Mouse (Mus musculus): ENCODE measurements around the gene Drap1. TPM values are rescaled to one million over a fixed set of nuclear protein-coding genes. Genes with fewer than 3 reads are reported as not detected.

Gene Drap1
- polyA plus RNA-seq (2014; fragmentation: Illumina TruSeq; extraction: RNeasy Lipid Tissue Mini Kit (QIAGEN cat#74804); ENCODE audit: low read depth, low replicate concordance), result 20.5 TPM

DNA sequence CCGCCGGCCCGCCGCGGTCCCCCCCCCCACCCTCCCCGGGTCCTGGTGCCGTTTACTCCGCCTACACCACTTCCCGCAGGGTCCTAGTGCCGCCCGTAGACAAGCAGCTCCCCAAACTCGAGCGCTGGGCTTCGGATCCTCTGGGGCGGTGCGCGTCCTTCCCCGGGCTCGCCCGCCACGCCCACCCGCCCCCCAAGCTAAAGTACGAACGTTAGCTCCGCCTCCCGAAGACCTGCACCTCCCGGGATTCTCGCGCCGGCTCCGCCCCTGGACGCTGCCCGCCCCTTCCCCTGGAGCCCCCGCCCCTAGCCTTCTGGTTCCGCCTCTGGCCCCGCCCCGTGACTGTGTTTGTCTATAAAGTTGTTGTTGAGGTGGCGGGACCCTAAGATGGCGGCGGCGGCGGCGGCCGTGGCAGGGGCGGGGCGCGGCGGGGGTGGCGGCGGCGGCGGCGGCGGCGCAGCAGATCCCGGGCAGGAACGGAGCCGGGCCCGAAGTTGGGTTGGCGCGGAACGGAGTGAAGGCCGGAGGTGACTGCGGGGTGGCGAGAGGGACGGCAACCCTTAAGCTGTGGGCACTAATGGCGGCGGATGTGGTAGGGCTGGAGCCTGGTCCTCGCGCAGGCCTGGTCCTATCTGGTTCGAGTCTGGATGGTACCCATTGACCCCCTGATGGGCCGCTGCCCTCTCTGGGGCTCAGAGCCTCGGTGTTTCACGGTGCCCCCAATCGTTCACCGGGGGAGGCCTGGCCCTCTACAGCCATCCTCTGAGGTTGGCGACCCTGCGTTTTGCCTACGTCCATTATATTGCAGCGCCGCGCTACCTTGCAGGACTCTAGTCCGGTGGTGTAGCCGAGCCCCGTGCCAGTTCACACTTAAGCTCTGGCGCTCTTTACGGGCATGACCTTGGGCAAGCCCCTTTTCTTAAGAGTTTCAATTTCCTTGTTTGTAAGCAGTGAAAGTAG, at the start of gene Drap1, which contains the start of gene AI837181:
Drap1 (minus strand) TSS at position 198 of the 960 bp plus-strand sequence.
AI837181 (plus strand) TSS at position 363 of the 960 bp plus-strand sequence.

GRCm38 (mm10) chr19:5473720-5474119, 48.9 kb upstream of the Drap1 start, which contains the start of gene Efemp2:
TSS of gene Efemp2 (plus strand) at chr19:5473954.

GRCm38 (mm10) chr19:5468374-5468773, 43.6 kb upstream of the Drap1 start, which contains the start of gene Ctsw:
TSS of gene Ctsw (minus strand) at chr19:5468507.

DNA sequence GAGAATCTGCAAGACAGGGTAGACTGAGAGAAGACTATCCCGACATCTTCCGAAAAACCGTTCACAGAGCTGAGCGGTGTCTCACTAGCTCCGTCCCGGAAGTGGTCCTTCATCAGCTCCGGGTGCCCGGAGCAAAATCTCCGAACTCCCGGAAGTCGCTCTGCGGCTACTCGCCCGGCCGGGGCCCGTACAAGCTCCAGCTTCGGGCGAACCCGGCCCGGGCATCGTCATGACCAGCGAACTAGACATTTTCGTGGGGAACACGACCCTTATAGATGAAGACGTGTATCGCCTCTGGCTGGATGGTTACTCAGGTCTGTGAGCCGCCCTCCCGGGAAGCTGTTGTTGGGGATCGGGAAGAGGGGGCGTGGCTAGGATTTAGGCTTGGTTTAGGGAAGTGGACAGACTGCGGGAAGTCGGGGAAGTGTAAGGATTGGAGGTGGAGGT, 35.7 kb upstream of the Drap1 start, which contains the start of gene Fibp:
Fibp (plus strand) TSS at position 151 of the 447 bp plus-strand sequence.

GRCm38 (mm10) chr19:5457746-5458442, 33.1 kb upstream of the Drap1 start, which contains the start of gene Ccdc85b:
TSS of gene Ccdc85b (minus strand) at chr19:5457894.

DNA sequence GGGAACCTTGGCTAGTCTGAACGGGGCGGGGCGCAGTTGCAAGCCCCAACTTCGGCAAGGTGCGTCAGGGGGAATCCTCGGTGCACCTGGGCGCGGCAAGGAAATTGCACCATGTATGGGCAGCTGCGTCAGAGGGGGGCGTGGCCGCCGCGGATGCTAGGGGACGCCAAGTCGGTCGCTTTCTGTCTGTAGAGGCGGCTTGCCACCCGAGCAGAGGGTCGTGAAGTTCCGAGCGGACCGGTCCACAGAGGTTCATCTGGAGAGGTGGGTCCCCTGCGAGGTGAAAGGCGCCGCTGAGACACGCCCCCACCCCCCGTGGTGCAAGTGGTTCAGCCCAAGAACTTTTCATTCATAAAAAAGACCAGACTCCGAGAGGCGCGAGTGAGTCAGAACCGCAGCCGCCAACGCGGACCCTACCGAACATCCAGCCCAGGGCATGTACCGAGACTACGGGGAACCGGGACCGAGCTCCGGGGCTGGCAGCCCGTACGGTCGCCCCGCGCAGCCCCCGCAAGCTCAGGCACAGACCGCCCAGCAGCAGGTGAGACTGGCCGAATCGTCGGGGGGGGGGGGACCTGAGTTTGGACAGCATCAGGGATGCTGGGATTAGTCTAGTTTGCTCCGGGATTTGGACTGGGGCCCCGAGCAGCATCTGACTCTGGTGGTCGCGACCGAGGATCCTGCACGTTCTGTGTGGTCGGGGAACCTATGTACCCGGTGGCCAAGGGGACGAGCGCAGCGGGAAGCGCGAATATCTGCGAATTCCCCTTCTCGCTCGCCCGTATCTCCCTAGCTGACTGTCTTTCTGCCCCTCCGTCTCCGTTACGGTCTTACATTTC, 23.0 kb upstream of the Drap1 start, which contains the start of gene Fosl1:
Fosl1 (plus strand) TSS at position 33 of the 839 bp plus-strand sequence.

GRCm38 (mm10) chr19:5402293-5402692, 22.5 kb downstream of the Drap1 start, which contains the start of gene Tsga10ip:
TSS of gene Tsga10ip (minus strand) at chr19:5402526.

DNA sequence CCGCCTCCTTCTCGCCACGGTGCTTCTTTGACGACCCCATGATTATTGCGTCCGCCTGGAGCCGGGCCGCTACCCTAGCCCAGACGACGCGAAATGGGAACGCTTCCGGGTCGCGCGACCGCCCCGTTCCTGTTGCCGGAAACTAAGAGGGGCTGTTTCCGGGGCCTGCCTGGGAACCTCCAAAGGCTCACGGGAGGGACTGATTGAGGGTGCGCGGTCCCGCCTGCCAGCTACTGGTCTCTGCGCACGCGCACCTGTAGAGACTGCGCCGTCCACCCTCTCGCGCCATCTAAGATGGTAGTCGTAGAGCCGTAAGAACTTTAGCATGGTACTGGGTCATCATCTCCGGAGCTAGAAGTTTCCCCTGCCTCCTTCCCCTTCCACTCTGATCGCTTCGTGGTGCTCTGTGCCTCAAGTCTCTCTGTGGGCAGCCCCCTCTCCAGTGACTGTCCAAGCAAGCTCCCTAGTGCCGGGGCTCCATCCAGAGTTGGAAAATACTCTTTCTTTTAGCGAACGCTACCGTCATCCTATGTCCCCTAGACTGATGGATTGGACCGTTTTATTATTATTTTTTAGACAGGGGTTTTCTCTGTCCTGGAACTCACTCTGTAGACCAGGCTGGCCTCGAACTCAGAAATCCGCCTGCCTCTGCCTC, 36.1 kb downstream of the Drap1 start, which contains the start of gene Sart1:
Sart1 (minus strand) TSS at position 116 of the 655 bp plus-strand sequence.

Other genes with a start within 250 kb of the Drap1 start
- 44.3 TPM for gene Pacs1, start 151.9 kb downstream of the Drap1 start, polyA plus RNA-seq (2014; fragmentation: Illumina TruSeq; extraction: RNeasy Lipid Tissue Mini Kit (QIAGEN cat#74804); ENCODE audit: low read depth, low replicate concordance)
- 42.7 TPM for gene Sf3b2, start 129.5 kb downstream of the Drap1 start, polyA plus RNA-seq (2014; fragmentation: Illumina TruSeq; extraction: RNeasy Lipid Tissue Mini Kit (QIAGEN cat#74804); ENCODE audit: low read depth, low replicate concordance)
- gene Gal3st3, start 126.6 kb downstream of the Drap1 start, polyA plus RNA-seq (2014; fragmentation: Illumina TruSeq; extraction: RNeasy Lipid Tissue Mini Kit (QIAGEN cat#74804); ENCODE audit: low read depth, low replicate concordance), result 0.18 TPM
- 41.2 TPM for gene Catsper1, start 89.2 kb downstream of the Drap1 start, polyA plus RNA-seq (2014; fragmentation: Illumina TruSeq; extraction: RNeasy Lipid Tissue Mini Kit (QIAGEN cat#74804); ENCODE audit: low read depth, low replicate concordance)
- not detected for gene Cst6, start 75.4 kb downstream of the Drap1 start, polyA plus RNA-seq (2014; fragmentation: Illumina TruSeq; extraction: RNeasy Lipid Tissue Mini Kit (QIAGEN cat#74804); ENCODE audit: low read depth, low replicate concordance)
- 13.1 TPM for gene Eif1ad, start 58.2 kb downstream of the Drap1 start, polyA plus RNA-seq (2014; fragmentation: Illumina TruSeq; extraction: RNeasy Lipid Tissue Mini Kit (QIAGEN cat#74804); ENCODE audit: low read depth, low replicate concordance)
- gene Banf1, start 57.8 kb downstream of the Drap1 start, polyA plus RNA-seq (2014; fragmentation: Illumina TruSeq; extraction: RNeasy Lipid Tissue Mini Kit (QIAGEN cat#74804); ENCODE audit: low read depth, low replicate concordance), result 12.7 TPM
- gene Sart1, start 36.3 kb downstream of the Drap1 start, polyA plus RNA-seq (2014; fragmentation: Illumina TruSeq; extraction: RNeasy Lipid Tissue Mini Kit (QIAGEN cat#74804); ENCODE audit: low read depth, low replicate concordance), result 2.7 TPM
- gene Tsga10ip, start 22.5 kb downstream of the Drap1 start, polyA plus RNA-seq (2014; fragmentation: Illumina TruSeq; extraction: RNeasy Lipid Tissue Mini Kit (QIAGEN cat#74804); ENCODE audit: low read depth, low replicate concordance), result 27.1 TPM
- 0.76 TPM for gene AI837181, start 165 bp upstream of the Drap1 start, polyA plus RNA-seq (2014; fragmentation: Illumina TruSeq; extraction: RNeasy Lipid Tissue Mini Kit (QIAGEN cat#74804); ENCODE audit: low read depth, low replicate concordance)
- 0.57 TPM for gene Fosl1, start 22.6 kb upstream of the Drap1 start, polyA plus RNA-seq (2014; fragmentation: Illumina TruSeq; extraction: RNeasy Lipid Tissue Mini Kit (QIAGEN cat#74804); ENCODE audit: low read depth, low replicate concordance)
- 0.14 TPM for gene Ccdc85b, start 32.9 kb upstream of the Drap1 start, polyA plus RNA-seq (2014; fragmentation: Illumina TruSeq; extraction: RNeasy Lipid Tissue Mini Kit (QIAGEN cat#74804); ENCODE audit: low read depth, low replicate concordance)
- 5.3 TPM for gene Fibp, start 35.6 kb upstream of the Drap1 start, polyA plus RNA-seq (2014; fragmentation: Illumina TruSeq; extraction: RNeasy Lipid Tissue Mini Kit (QIAGEN cat#74804); ENCODE audit: low read depth, low replicate concordance)
- not detected for gene Ctsw, start 43.5 kb upstream of the Drap1 start, polyA plus RNA-seq (2014; fragmentation: Illumina TruSeq; extraction: RNeasy Lipid Tissue Mini Kit (QIAGEN cat#74804); ENCODE audit: low read depth, low replicate concordance)
- gene Efemp2, start 49.0 kb upstream of the Drap1 start, polyA plus RNA-seq (2014; fragmentation: Illumina TruSeq; extraction: RNeasy Lipid Tissue Mini Kit (QIAGEN cat#74804); ENCODE audit: low read depth, low replicate concordance), result 0.52 TPM
- 1.2 TPM for gene Mus81, start 63.4 kb upstream of the Drap1 start, polyA plus RNA-seq (2014; fragmentation: Illumina TruSeq; extraction: RNeasy Lipid Tissue Mini Kit (QIAGEN cat#74804); ENCODE audit: low read depth, low replicate concordance)
- 118 TPM for gene Cfl1, start 65.5 kb upstream of the Drap1 start, polyA plus RNA-seq (2014; fragmentation: Illumina TruSeq; extraction: RNeasy Lipid Tissue Mini Kit (QIAGEN cat#74804); ENCODE audit: low read depth, low replicate concordance)
- gene 1700020D05Rik, start 78.8 kb upstream of the Drap1 start, polyA plus RNA-seq (2014; fragmentation: Illumina TruSeq; extraction: RNeasy Lipid Tissue Mini Kit (QIAGEN cat#74804); ENCODE audit: low read depth, low replicate concordance), result 127 TPM
- gene Snx32, start 85.6 kb upstream of the Drap1 start, polyA plus RNA-seq (2014; fragmentation: Illumina TruSeq; extraction: RNeasy Lipid Tissue Mini Kit (QIAGEN cat#74804); ENCODE audit: low read depth, low replicate concordance), result 0.91 TPM
- 1.9 TPM for gene Ovol1, start 135.7 kb upstream of the Drap1 start, polyA plus RNA-seq (2014; fragmentation: Illumina TruSeq; extraction: RNeasy Lipid Tissue Mini Kit (QIAGEN cat#74804); ENCODE audit: low read depth, low replicate concordance)
- gene Ap5b1, start 143.0 kb upstream of the Drap1 start, polyA plus RNA-seq (2014; fragmentation: Illumina TruSeq; extraction: RNeasy Lipid Tissue Mini Kit (QIAGEN cat#74804); ENCODE audit: low read depth, low replicate concordance), result not detected
- 0.25 TPM for gene Rnaseh2c, start 176.9 kb upstream of the Drap1 start, polyA plus RNA-seq (2014; fragmentation: Illumina TruSeq; extraction: RNeasy Lipid Tissue Mini Kit (QIAGEN cat#74804); ENCODE audit: low read depth, low replicate concordance)
- 52.9 TPM for gene Kat5, start 185.3 kb upstream of the Drap1 start, polyA plus RNA-seq (2014; fragmentation: Illumina TruSeq; extraction: RNeasy Lipid Tissue Mini Kit (QIAGEN cat#74804); ENCODE audit: low read depth, low replicate concordance)
- gene Rela, start 212.5 kb upstream of the Drap1 start, polyA plus RNA-seq (2014; fragmentation: Illumina TruSeq; extraction: RNeasy Lipid Tissue Mini Kit (QIAGEN cat#74804); ENCODE audit: low read depth, low replicate concordance), result 1.1 TPM
- gene Sipa1, start 238.7 kb upstream of the Drap1 start, polyA plus RNA-seq (2014; fragmentation: Illumina TruSeq; extraction: RNeasy Lipid Tissue Mini Kit (QIAGEN cat#74804); ENCODE audit: low read depth, low replicate concordance), result 0.07 TPM